Mouse (Mus musculus) heart, embryonic 12.5 days (tissue): ENCODE data around the gene Dnmt3c. TPM values are rescaled to one million over a fixed set of nuclear protein-coding genes. Genes with fewer than 3 reads are reported as not detected.
"Not testable (repeated sequence)": the region's sequence is repeated elsewhere in the genome, so short reads cannot be mapped to it uniquely, and the experiment has no call there.

Source experiments
- ATAC-seq: fragments of 200-750 bp; cut with Nextera tagmentation; 2 replicates; pipeline ENCODE4 v1.8.0; 2017; ENCODE audit warnings: moderate TSS enrichment, moderate library complexity; ENCODE audit not compliant: insufficient number of reproducible peaks, low FRiP score
- H3K27ac ChIP-seq: fragments of 300-500 bp; sonication (generic); 2 replicates; pipeline ENCODE4 v1.5.1; 2016; ENCODE audit warnings: mild to moderate bottlenecking, moderate library complexity; ENCODE audit not compliant: poor library complexity, severe bottlenecking
- H3K27me3 ChIP-seq: fragments of 300-500 bp; sonication (generic); replicated peaks from 2 replicates; pipeline ENCODE4 v1.6.1; 2016; ENCODE audit warnings: mild to moderate bottlenecking, moderate library complexity
- H3K36me3 ChIP-seq: fragments of 300-500 bp; sonication (generic); 2 replicates; pipeline ENCODE4 v1.6.1; 2016; ENCODE audit warnings: mild to moderate bottlenecking, moderate library complexity
- H3K4me1 ChIP-seq: fragments of 300-500 bp; sonication (generic); replicated peaks from 2 replicates; pipeline ENCODE4 v1.6.1; 2016; ENCODE audit warnings: mild to moderate bottlenecking
- H3K4me2 ChIP-seq: fragments of 300-500 bp; sonication (generic); 2 replicates; pipeline ENCODE4 v1.6.1; 2016; ENCODE audit warnings: mild to moderate bottlenecking, moderate library complexity
- H3K4me3 ChIP-seq: fragments of 300-500 bp; sonication (generic); 2 replicates; pipeline ENCODE4 v1.5.1; 2016; ENCODE audit warnings: mild to moderate bottlenecking
- H3K9ac ChIP-seq: fragments of 300-500 bp; sonication (generic); 2 replicates; pipeline ENCODE4 v1.6.1; 2016; ENCODE audit warnings: mild to moderate bottlenecking, moderate library complexity
- H3K9me3 ChIP-seq: fragments of 300-500 bp; sonication (generic); replicated peaks from 2 replicates; pipeline ENCODE4 v1.6.1; 2016; ENCODE audit warnings: mild to moderate bottlenecking, moderate library complexity
- WGBS: fragments of 180-500 bp; shearing (Covaris S2); methylation state at CpG from one replicate; pipeline ENCODE4 v1.1.7; 2016; 5-methylcytosine and 5-hydroxymethylcytosine counted together
- polyA plus RNA-seq: library from polyadenylated mRNA; unstranded; fragments of >200 nt; fragmentation: Nextera tagmentation; extraction: Ambion mirVana; gene quantifications from 2 replicates; pipeline ENCODE4 v1.2.1, GENCODE M21; 2016

The Dnmt3c gene
- polyA plus RNA-seq, 1 experiment from 2014 or later: not detected

DNA sequence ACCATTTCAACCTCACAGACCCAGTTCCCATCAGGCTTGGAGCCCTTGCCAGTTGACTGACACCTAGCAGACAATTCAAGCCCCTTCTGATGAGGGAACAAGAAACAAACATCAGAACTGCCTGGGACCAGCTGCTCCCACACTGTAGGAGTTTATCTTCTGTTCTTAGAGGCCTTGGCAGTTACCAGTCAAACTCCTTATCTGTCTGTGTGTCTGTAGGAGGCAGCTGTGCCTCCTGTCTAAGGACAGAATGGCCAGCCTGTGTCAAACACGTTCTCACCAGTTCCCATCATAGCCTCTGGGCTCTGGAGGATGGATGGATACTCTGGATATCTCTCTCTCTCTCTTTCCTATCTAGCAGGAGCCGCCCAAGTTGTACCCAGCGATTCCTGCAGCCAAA lies 21.4 kb downstream of the Dnmt3c start:
- not testable (repeated sequence) for ATAC-seq, H3K4me2 ChIP-seq
- WGBS: 38% methylated on average over 3 of the region's 3 CpGs

DNA sequence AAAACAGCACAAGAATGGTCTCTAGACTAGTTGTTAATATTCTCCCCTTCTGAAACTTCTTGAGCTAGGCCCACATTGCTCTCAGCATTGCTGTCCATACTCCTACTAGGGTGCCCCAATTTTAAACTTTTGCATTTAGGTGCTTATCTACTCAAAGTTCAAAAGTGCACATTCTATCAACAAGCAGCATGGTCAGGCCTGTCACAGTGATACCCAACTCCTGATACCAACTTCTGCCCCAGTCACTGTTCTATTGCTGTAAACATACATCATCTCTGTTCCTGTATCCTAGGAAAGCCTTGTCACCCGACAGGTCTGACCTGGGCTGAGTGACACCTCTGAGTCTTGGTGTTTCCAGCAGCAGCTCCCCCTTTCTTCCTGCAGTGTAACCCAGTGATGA lies 26.6 kb downstream of the Dnmt3c start:
- Histone ChIP-seq H3K9ac (no peak overlapping the region), H3K4me3 (no peak overlapping the region), H3K27ac (no peak overlapping the region), H3K9me3 (0 out of 2 replicates have a peak, but pooled peaks cover 2% of the 10 kb centered on the region), H3K4me2 (no peak overlapping the region), H3K27me3 (no peaks in the 10 kb centered on the region), H3K4me1 (no peaks in the 10 kb centered on the region; the same call in 1 of the 2 replicates), H3K36me3 (no peaks in the 10 kb centered on the region)
- no peak for ATAC-seq
- WGBS: 53% methylated on average over 1 of the region's 1 CpGs

More for the DNA sequence above, 21.4 kb downstream of the Dnmt3c start:
- H3K9ac ChIP-seq, H3K27me3 ChIP-seq, H3K9me3 ChIP-seq, H3K4me1 ChIP-seq, H3K36me3 ChIP-seq, H3K4me3 ChIP-seq, H3K27ac ChIP-seq: not testable (repeated sequence)

DNA sequence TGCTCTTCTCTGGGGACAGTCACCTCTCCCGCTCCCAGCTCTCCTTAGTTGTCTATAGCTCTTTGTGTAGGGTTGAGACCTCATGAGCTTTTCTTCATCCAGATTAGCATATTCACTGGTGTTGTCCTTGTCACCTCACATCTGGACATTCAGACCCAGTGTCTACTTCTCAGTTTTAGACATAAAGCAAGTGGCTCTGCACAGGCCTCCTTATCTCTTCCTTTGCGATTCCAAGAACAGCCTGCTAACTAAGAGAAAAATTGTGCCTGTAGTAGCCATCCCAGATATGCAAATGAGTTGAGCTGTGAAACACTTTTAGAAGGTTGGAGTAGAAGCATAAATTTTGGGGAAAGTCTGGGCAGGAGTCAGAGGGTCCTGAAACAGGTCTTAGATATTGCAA lies 28.0 kb downstream of the Dnmt3c start:
- H3K27ac ChIP-seq: no peak overlapping the region
- H3K27me3 ChIP-seq: no peaks in the 10 kb centered on the region
- no peaks in the 10 kb centered on the region; the same call in 1 of the 2 replicates for H3K4me1 ChIP-seq
- no peak overlapping the region for H3K9ac ChIP-seq
- H3K4me3 ChIP-seq: no peak overlapping the region
- 43% methylated on average over 2 of the region's 2 CpGs for WGBS
- ATAC-seq: peak; percentile 39; the same call in 1 of the 2 replicates
- H3K9me3 ChIP-seq: 0 out of 2 replicates have a peak, but pooled peaks cover 2% of the 10 kb centered on the region
- H3K36me3 ChIP-seq: no peaks in the 10 kb centered on the region
- H3K4me2 ChIP-seq: no peak overlapping the region

DNA sequence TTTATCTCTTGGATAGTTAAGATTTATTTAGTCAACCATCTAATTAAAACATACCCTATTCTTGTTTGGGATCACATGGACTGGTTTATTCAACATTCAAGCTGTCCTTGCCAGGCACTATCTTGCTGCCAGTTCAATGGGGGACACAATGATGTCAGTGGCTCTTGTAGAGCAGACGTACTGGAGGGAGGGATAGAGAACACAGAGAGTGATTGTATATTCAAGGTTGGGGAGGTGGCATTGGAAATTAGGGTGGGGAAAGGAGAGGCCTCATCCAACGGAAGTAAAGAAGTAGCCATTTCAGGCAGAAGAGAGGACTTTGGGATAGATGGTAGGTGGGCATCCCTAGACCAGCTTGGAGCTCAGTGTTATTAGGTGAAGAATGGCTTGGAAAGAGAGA lies 28.4 kb downstream of the Dnmt3c start:
- no peaks in the 10 kb centered on the region for H3K27me3 ChIP-seq
- no peak for ATAC-seq
- 50% methylated on average over 2 of the region's 2 CpGs for WGBS
- H3K27ac ChIP-seq: no peak overlapping the region
- H3K4me2 ChIP-seq: no peak overlapping the region
- H3K9ac ChIP-seq: no peak overlapping the region
- 0 out of 2 replicates have a peak, but pooled peaks cover 2% of the 10 kb centered on the region for H3K9me3 ChIP-seq
- no peaks in the 10 kb centered on the region for H3K36me3 ChIP-seq
- H3K4me1 ChIP-seq: no peaks in the 10 kb centered on the region; the same call in 1 of the 2 replicates
- no peak overlapping the region for H3K4me3 ChIP-seq

- 91% methylated on average over 4 of the region's 4 CpGs for WGBS
- H3K27me3 ChIP-seq: no peaks in the 10 kb centered on the region
- no peak overlapping the region for H3K9ac ChIP-seq
- no peak for ATAC-seq
- H3K27ac ChIP-seq: no peak overlapping the region
- 0 out of 2 replicates have a peak, but pooled peaks cover 2% of the 10 kb centered on the region for H3K9me3 ChIP-seq
- no peak overlapping the region for H3K4me2 ChIP-seq
- H3K36me3 ChIP-seq: no peaks in the 10 kb centered on the region
- H3K4me3 ChIP-seq: no peak overlapping the region
- no peaks in the 10 kb centered on the region; the same call in 1 of the 2 replicates for H3K4me1 ChIP-seq
Observed at GRCm38 (mm10) chr2:153725291-153725690, 28.8 kb downstream of the Dnmt3c start.

DNA sequence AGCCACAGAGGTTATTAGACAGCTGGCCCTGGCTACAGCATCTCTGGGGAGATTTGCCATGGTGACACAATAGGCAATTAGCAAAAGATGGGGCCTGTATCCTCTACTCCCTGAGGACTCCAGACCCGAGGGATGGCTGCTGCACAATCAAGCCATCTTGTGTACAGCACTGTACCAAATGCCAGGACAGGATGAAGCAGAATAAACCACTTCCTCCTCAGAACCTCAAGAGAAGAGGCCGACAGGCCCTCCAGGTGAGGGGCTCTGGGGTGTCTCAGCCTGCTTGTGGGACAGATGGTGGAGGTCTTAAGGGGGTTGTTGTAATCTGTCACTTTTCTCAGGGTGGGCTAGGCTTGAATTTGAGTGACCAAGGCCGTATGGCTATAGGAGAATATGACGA lies 37.6 kb downstream of the Dnmt3c start:
- H3K4me1 ChIP-seq: no peaks in the 10 kb centered on the region
- no peaks in the 10 kb centered on the region for H3K36me3 ChIP-seq
- H3K4me3 ChIP-seq: no peak overlapping the region
- no peak overlapping the region for H3K27ac ChIP-seq
- H3K4me2 ChIP-seq: no peak overlapping the region
- no peaks in the 10 kb centered on the region for H3K9me3 ChIP-seq
- 64% methylated on average over 4 of the region's 4 CpGs for WGBS
- no peak for ATAC-seq
- no peaks in the 10 kb centered on the region for H3K27me3 ChIP-seq
- H3K9ac ChIP-seq: no peak overlapping the region

- Histone ChIP-seq H3K27ac (peak within 1 kb of the TSS; percentile 95), H3K9ac (peak within 1 kb of the TSS; percentile 96), H3K4me1 (peaks cover 41% of the 10 kb centered on the region), H3K27me3 (no peaks in the 10 kb centered on the region), H3K4me3 (peak within 1 kb of the TSS; percentile 94), H3K9me3 (no peaks in the 10 kb centered on the region), H3K36me3 (no peaks in the 10 kb centered on the region), H3K4me2 (peak within 1 kb of the TSS; percentile 87)
- ATAC-seq: peak; percentile 99
- WGBS: 9% methylated on average over 58 of the region's 58 CpGs
Observed at GRCm38 (mm10) chr2:153740500-153741436, 44.3 kb downstream of the Dnmt3c start, which contains the start of gene Mapre1. Gene Mapre1 (plus strand): TSS chr2:153741274.

- Histone ChIP-seq H3K4me2 (peak overlapping the region; percentile 87), H3K27me3 (no peaks in the 10 kb centered on the region), H3K27ac (peak overlapping the region; percentile 95), H3K9me3 (no peaks in the 10 kb centered on the region), H3K4me3 (peak overlapping the region; percentile 94), H3K4me1 (peaks cover 46% of the 10 kb centered on the region), H3K9ac (peak overlapping the region; percentile 96), H3K36me3 (peaks cover 7% of the 10 kb centered on the region)
- ATAC-seq: peak; percentile 91
- 1% methylated on average over 54 of the region's 56 CpGs for WGBS
Observed at GRCm38 (mm10) chr2:153741437-153742065, 45.1 kb downstream of the Dnmt3c start.

DNA sequence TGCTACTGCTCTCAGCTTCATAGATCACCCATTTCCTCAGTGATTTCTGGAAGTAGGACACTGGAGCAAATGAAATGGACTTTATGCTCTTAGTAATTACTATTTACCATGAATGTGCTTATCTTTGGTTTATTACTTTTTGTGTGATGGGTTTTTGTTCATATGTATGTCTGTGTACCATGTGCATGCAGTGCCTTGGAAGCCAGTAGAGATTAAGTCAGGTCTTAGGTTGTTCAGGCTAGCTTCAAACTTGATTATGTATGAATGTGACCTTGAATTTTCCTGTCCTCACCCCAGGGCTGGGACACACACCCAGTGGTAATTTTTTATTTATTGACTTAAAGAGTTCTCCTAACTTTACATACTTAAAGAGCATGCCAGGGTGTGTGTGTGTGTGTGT lies 51.5 kb downstream of the Dnmt3c start:
- H3K27ac ChIP-seq: no peak overlapping the region
- ATAC-seq: no peak
- H3K4me2 ChIP-seq: no peak overlapping the region
- peaks cover 41% of the 10 kb centered on the region for H3K36me3 ChIP-seq
- no peak overlapping the region for H3K4me3 ChIP-seq
- H3K4me1 ChIP-seq: peaks cover 61% of the 10 kb centered on the region
- no peaks in the 10 kb centered on the region for H3K9me3 ChIP-seq
- no peaks in the 10 kb centered on the region for H3K27me3 ChIP-seq
- H3K9ac ChIP-seq: no peak overlapping the region

GRCm38 (mm10) chr2:153750363-153750762 lies 53.9 kb downstream of the Dnmt3c start:
- Histone ChIP-seq H3K27me3 (no peaks in the 10 kb centered on the region), H3K9me3 (no peaks in the 10 kb centered on the region), H3K4me3 (no peak overlapping the region), H3K9ac (no peak overlapping the region), H3K4me1 (peaks cover 37% of the 10 kb centered on the region), H3K4me2 (no peak overlapping the region), H3K36me3 (peaks cover 47% of the 10 kb centered on the region), H3K27ac (peak overlapping the region; percentile 29; the same call in 1 of the 2 replicates)
- no peak for ATAC-seq
- 57% methylated on average over 2 of the region's 2 CpGs for WGBS

GRCm38 (mm10) chr2:153762121-153762520 lies 65.7 kb downstream of the Dnmt3c start:
- Histone ChIP-seq H3K9ac (no peak overlapping the region), H3K4me3 (no peak overlapping the region), H3K4me1 (peaks cover 25% of the 10 kb centered on the region), H3K9me3 (no peaks in the 10 kb centered on the region), H3K36me3 (peaks cover 88% of the 10 kb centered on the region), H3K4me2 (no peak overlapping the region), H3K27me3 (no peaks in the 10 kb centered on the region), H3K27ac (no peak overlapping the region)
- ATAC-seq: no peak
- 64% methylated on average over 5 of the region's 5 CpGs for WGBS
